Mouse (Mus musculus): ENCODE measurements at regions not wholly inside any gene's neighbourhood (a gene's known extent, or its start where the extent isn't known, plus 50 kb on each side); places are given as distances from the start of the nearest gene placed in this dataset.

DNA sequence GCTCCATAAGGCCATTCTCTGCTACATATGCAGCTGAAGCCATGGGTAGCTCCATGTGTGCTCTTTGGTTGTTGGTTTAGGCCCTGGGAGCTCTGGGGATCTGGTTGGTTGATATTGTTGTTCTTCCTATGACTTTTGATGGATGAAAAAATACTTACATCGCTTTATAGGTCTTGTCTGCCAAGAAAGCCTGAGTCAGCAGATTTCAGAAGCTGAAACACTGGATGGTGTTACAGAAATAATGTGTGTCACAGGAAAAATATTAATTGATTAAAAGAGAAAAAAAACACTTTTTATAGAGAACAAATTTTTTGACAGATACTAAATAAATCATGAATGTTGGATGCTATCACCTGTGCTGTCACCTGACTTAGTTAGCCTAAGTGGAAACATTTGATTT is 52.4 kb upstream of the Plxna2 start:
- H3K9me3 ChIP-seq, result no peaks in the 10 kb centered on the region
- H3K4me2 ChIP-seq, result no peak overlapping the region
- no peak for ATAC-seq (ENCODE audit: extremely low read depth, insufficient number of reproducible peaks, low FRiP score, low TSS enrichment)
- H3K4me1 ChIP-seq, result peaks cover 25% of the 10 kb centered on the region
- H3K27ac ChIP-seq (replicated peaks), result no peak overlapping the region
- H3K27me3 ChIP-seq (replicated peaks), result no peaks in the 10 kb centered on the region
- H3K36me3 ChIP-seq, result no peaks in the 10 kb centered on the region
- no peak overlapping the region for H3K4me3 ChIP-seq
- WGBS, result 82% methylated on average over 1 of the region's 1 CpGs
- H3K9ac ChIP-seq, result no peak overlapping the region

DNA sequence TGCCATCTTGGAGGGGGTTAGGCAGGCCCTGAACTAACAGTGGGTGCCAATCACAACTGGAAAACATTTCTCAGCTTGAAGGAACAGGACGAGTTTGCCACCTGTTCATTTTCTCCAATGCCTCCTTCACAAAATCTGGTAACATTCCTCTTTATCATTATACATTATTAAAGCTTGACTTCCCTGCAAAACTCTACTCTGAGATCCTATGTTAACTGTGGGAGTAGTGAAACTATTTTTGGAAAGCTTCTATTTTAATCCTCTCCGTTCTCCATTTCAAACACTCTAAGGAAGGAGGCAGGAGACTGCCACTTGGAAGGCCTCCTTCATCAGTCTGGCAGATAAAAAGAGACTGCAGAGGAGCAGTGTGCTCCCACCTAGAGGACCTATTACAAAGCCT is 54.1 kb upstream of the Plxna2 start:
- Histone ChIP-seq H3K27ac (replicated peaks) (no peak overlapping the region; the same call in 1 of the 2 replicates), H3K36me3 (no peaks in the 10 kb centered on the region), H3K27me3 (replicated peaks) (no peaks in the 10 kb centered on the region), H3K4me2 (no peak overlapping the region), H3K9me3 (no peaks in the 10 kb centered on the region), H3K9ac (no peak overlapping the region), H3K4me3 (no peak overlapping the region), H3K4me1 (peaks cover 25% of the 10 kb centered on the region)
- ATAC-seq (ENCODE audit: extremely low read depth, insufficient number of reproducible peaks, low FRiP score, low TSS enrichment), result no peak
- whole genome bisulfite sequencing, result 35% methylated on average over 2 of the region's 2 CpGs

DNA sequence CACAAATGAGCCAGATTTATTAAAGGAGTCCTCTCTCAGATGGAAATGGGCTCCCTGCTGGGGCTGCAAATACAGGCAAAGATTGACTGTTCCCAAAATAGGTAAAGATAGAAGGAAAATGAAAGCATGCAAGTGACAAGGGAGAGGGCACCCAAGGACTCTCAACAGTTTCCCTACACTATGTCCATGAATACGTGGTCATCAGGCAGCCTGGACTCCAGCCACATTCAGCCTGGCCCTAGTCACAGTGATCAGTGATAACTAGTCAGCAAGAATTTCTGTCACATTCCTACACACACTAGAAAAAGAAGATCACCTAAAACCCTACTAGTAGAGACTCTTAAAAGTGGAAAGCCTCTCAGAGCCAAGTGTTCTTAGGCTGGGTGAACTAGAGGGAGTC is 56.9 kb upstream of the Plxna2 start:
- no peak for ATAC-seq (ENCODE audit: extremely low read depth, insufficient number of reproducible peaks, low FRiP score, low TSS enrichment)
- Histone ChIP-seq H3K4me1 (peaks cover 25% of the 10 kb centered on the region), H3K27ac (replicated peaks) (no peak overlapping the region), H3K36me3 (no peaks in the 10 kb centered on the region), H3K9me3 (no peaks in the 10 kb centered on the region), H3K9ac (no peak overlapping the region), H3K4me2 (no peak overlapping the region), H3K4me3 (no peak overlapping the region), H3K27me3 (replicated peaks) (no peaks in the 10 kb centered on the region)
- 37% methylated on average over 1 of the region's 1 CpGs for WGBS

DNA sequence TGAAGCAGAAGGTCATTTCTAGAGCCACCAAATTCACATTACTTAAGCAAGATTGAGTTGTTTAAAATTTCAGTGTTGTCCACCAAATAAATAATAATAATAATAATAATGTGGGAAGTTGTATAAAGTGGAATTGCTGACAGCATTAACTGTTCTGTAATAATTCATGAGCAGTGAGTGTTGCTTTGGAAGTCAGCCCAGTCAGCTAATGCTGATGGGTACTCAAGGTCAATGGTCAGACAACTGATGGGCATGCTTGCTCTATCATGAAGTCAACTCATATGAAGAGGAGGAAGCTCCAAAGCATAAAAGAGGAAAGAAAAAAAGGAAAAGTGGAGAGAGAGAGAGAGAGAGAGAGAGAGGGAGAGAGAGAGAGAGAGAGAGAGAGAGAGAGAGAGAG is 69.4 kb upstream of the Plxna2 start:
- Histone ChIP-seq H3K9ac (no peak overlapping the region), H3K9me3 (no peaks in the 10 kb centered on the region), H3K27ac (replicated peaks) (no peak overlapping the region), H3K27me3 (replicated peaks) (no peaks in the 10 kb centered on the region), H3K4me2 (no peak overlapping the region), H3K36me3 (no peaks in the 10 kb centered on the region), H3K4me3 (no peak overlapping the region), H3K4me1 (no peaks in the 10 kb centered on the region)
- ATAC-seq (ENCODE audit: extremely low read depth, insufficient number of reproducible peaks, low FRiP score, low TSS enrichment), result no peak

DNA sequence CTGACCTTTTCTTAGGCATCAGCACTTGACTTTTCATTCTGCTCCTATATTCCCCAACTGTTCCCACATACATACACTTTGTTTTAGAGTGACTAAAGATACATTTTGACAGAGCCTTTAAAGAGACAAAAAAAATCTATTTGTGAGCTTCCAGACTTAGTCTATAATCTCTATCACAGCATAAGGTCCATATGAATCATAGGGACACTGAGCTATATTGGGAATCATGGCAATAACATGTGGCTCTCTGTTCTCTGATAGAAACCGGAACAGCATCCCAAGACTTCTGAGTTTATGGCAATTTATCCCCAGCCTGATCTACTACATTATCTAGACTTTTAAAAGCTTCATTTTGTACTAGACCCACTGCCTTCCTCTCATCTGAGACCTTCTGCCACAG is 69.8 kb upstream of the Plxna2 start:
- H3K9me3 ChIP-seq, result no peaks in the 10 kb centered on the region
- H3K9ac ChIP-seq, result no peak overlapping the region
- H3K27me3 ChIP-seq (replicated peaks), result no peaks in the 10 kb centered on the region
- no peak overlapping the region for H3K4me2 ChIP-seq
- WGBS, result 85% methylated on average over 1 of the region's 1 CpGs
- H3K27ac ChIP-seq (replicated peaks), result no peak overlapping the region
- H3K4me1 ChIP-seq, result no peaks in the 10 kb centered on the region
- ATAC-seq (ENCODE audit: extremely low read depth, insufficient number of reproducible peaks, low FRiP score, low TSS enrichment), result no peak
- H3K36me3 ChIP-seq, result no peaks in the 10 kb centered on the region
- no peak overlapping the region for H3K4me3 ChIP-seq

DNA sequence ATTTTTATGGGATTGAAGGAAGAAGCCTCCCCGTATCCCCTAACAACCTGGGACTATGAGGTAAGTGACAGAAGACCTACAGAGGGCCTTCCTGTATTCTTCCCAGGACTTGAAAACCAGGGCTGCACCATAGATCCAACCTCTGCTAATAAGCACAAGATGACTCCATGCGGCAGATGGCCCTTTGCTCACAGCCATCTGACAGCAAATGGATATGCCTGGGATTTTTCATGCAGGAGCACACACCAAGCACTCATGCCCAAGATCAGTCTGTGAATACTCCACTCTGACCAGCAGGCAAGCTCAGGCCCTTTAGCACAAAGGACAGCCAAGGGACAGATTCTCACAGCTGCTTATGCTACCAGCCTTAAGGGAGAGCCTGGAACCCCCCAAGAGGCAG is 77.1 kb upstream of the Plxna2 start:
- no peak overlapping the region for H3K9ac ChIP-seq
- H3K4me3 ChIP-seq, result no peak overlapping the region
- H3K36me3 ChIP-seq, result no peaks in the 10 kb centered on the region
- H3K27ac ChIP-seq (replicated peaks), result no peak overlapping the region
- no peak overlapping the region for H3K4me2 ChIP-seq
- no peak for ATAC-seq (ENCODE audit: extremely low read depth, insufficient number of reproducible peaks, low FRiP score, low TSS enrichment)
- H3K27me3 ChIP-seq (replicated peaks), result no peaks in the 10 kb centered on the region
- H3K9me3 ChIP-seq, result no peaks in the 10 kb centered on the region
- 88% methylated on average over 2 of the region's 2 CpGs for WGBS
- H3K4me1 ChIP-seq, result no peaks in the 10 kb centered on the region

DNA sequence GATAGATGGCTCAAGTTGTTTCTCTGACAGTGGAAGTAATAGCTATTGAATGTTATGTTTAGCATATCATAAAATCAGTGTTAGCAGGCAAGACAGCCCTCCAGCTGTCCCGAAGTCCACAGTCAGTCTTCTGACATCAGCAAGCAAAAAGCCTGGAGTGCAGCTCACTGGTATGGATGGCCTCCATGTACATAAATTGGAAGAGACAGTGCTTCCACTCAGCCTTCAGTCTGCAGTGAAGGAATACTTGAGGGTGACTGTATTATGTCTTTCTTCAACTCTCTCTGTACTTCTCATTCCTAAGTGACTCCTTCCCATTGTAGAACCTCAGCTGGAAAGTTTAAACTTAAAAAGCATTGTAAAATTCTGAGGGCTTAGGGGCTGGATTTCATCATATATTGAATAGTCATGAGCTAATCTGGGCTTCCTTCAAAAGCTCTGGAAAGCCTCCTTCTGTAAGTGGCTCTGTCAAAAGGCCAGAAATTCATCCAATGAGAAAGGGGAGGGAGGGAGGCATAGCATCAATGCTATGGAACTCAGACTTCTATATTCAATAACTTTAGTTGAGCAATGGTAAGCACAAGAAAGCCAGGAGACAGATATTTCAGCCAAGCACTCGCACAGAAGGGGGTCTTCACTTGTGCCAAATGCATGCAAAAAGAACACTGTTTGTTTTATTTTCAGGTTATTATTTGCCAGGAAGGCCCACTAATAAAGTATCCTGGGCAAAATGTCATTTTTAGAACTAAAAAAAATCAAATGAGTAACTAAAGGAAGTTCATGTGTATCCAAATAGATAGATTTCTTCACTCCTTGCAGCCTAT is 90.5 kb upstream of the Plxna2 start:
- 59% methylated on average over 2 of the region's 2 CpGs for WGBS
- no peaks in the 10 kb centered on the region for H3K36me3 ChIP-seq
- no peak for ATAC-seq (ENCODE audit: extremely low read depth, insufficient number of reproducible peaks, low FRiP score, low TSS enrichment)

DNA sequence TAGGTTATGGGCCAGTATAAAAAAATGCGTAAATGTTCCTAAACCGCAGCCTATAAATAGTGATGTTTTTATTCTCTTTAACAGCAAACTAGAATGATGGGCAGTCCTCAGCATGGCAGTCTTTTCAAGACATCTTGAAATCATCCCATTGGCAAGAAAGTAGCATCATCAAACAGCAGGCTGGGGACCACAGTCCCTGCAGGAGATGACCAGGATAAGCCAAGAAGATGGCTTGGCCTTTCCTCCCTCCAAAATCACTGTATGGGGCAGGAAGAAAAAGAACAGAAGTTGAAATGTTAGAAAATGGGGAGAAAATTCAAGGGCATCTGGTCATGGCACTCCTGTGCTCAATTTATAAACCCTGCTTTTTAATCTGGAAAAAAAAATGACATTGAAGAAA is 93.0 kb upstream of the Plxna2 start:
- 94% methylated on average over 2 of the region's 2 CpGs for whole genome bisulfite sequencing
- no peak for ATAC-seq (ENCODE audit: extremely low read depth, insufficient number of reproducible peaks, low FRiP score, low TSS enrichment)

More for the DNA sequence above, 90.5 kb upstream of the Plxna2 start:
- no peaks in the 10 kb centered on the region for H3K9me3 ChIP-seq
- no peak overlapping the region for H3K9ac ChIP-seq
- H3K27ac ChIP-seq (replicated peaks), result no peak overlapping the region
- no peak overlapping the region for H3K4me3 ChIP-seq
- no peak overlapping the region for H3K4me2 ChIP-seq
- H3K4me1 ChIP-seq, result no peaks in the 10 kb centered on the region
- no peaks in the 10 kb centered on the region for H3K27me3 ChIP-seq (replicated peaks)

DNA sequence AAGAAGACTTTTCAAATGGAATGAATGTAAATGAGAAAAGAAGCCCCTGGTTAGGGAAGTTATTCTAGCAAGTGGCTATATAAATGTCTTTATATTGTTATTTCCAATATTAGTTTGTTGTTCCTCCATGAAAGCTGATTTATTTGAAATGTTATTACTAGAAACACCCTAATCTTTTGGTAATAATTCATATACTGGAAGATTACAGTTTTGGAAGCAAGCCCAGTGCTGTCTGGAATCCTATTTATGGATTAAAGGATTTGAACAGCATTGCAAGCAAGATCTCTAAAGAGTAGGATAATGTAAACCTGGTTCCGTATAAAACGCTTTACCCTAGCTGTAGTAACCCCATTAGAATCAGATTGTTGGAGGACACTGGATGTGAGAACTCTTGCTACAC is 96.8 kb upstream of the Plxna2 start:
- no peak for ATAC-seq (ENCODE audit: extremely low read depth, insufficient number of reproducible peaks, low FRiP score, low TSS enrichment)
- H3K9ac ChIP-seq, result no peak overlapping the region
- no peaks in the 10 kb centered on the region for H3K27me3 ChIP-seq (replicated peaks)
- H3K4me2 ChIP-seq, result no peak overlapping the region
- H3K4me3 ChIP-seq, result no peak overlapping the region
- H3K27ac ChIP-seq (replicated peaks), result no peak overlapping the region
- H3K9me3 ChIP-seq, result no peaks in the 10 kb centered on the region
- 53% methylated on average over 2 of the region's 2 CpGs for WGBS
- no peaks in the 10 kb centered on the region for H3K36me3 ChIP-seq
- H3K4me1 ChIP-seq, result peaks cover 13% of the 10 kb centered on the region

More for the DNA sequence above, 93.0 kb upstream of the Plxna2 start:
- Histone ChIP-seq H3K27me3 (replicated peaks) (no peaks in the 10 kb centered on the region), H3K4me2 (no peak overlapping the region), H3K4me3 (no peak overlapping the region), H3K4me1 (peaks cover 13% of the 10 kb centered on the region), H3K36me3 (no peaks in the 10 kb centered on the region), H3K9me3 (no peaks in the 10 kb centered on the region), H3K9ac (no peak overlapping the region), H3K27ac (replicated peaks) (no peak overlapping the region)

DNA sequence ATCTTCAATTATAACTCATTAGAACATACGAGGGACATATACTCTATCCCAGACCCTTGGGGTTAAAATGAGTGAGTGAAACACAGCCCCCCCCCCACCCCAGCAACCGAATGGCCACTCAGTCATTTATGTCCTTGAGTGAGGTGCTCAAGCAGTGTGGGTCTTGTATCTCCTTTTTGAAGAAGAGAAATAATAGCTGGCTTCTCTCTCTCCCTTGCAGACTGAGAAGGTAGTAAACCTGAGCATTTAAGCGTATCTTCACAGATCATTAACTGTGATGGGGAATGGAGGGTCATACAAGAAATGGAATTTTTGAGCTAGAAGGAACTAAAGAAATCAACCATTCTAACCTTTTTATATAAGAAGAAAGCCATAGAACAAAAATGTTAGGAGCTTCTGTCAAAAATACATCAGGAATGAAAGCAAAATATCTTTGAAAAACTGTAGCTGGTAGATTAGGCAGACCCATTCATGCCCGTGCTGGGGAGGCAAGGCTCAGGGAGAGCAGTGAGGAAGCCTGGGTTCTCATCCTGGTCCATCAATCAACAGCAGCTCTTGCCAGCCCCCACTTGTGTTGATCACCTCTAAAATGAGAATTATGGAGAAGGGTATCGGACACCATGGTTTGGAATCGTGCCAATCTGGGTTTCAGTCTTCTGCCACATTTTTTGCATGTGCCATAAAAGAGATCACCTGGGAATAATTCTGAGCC is 98.4 kb upstream of the Plxna2 start:
- no peak overlapping the region for H3K4me3 ChIP-seq
- H3K9ac ChIP-seq, result no peak overlapping the region
- 76% methylated on average over 6 of the region's 6 CpGs for WGBS
- H3K4me2 ChIP-seq, result no peak overlapping the region
- no peak for ATAC-seq (ENCODE audit: extremely low read depth, insufficient number of reproducible peaks, low FRiP score, low TSS enrichment)
- no peaks in the 10 kb centered on the region for H3K27me3 ChIP-seq (replicated peaks)
- H3K36me3 ChIP-seq, result no peaks in the 10 kb centered on the region
- H3K4me1 ChIP-seq, result peaks cover 13% of the 10 kb centered on the region
- no peak overlapping the region for H3K27ac ChIP-seq (replicated peaks)
- no peaks in the 10 kb centered on the region for H3K9me3 ChIP-seq

DNA sequence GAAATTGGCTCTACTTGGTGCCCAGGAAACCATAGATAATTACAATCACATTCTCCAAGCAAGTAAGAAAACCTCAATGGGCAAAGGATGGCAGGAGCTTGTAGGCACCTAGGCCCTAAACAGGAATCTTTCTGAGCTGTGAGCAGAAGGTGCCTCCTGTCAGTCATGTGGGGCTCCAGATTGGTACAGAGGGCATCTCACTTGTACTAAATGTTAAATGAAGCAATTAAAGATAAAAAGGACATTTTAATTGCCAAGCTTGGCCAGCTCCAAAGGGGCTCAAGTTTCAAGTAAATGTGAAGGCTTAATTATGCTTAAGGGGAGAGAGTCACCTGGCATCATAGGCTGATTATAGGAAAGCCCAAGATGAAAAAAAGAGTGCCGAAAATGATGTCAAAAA is 101.9 kb upstream of the Plxna2 start:
- no peak for ATAC-seq (ENCODE audit: extremely low read depth, insufficient number of reproducible peaks, low FRiP score, low TSS enrichment)
- H3K9me3 ChIP-seq, result peaks cover 8% of the 10 kb centered on the region; the same call in 1 of the 2 replicates
- no peak overlapping the region for H3K4me3 ChIP-seq
- no peaks in the 10 kb centered on the region for H3K36me3 ChIP-seq
- WGBS, result 70% methylated on average over 1 of the region's 1 CpGs
- no peaks in the 10 kb centered on the region for H3K27me3 ChIP-seq (replicated peaks)
- no peak overlapping the region for H3K9ac ChIP-seq
- H3K4me1 ChIP-seq, result peaks cover 8% of the 10 kb centered on the region; the same call in 1 of the 2 replicates
- H3K27ac ChIP-seq (replicated peaks), result no peak overlapping the region
- H3K4me2 ChIP-seq, result no peak overlapping the region

DNA sequence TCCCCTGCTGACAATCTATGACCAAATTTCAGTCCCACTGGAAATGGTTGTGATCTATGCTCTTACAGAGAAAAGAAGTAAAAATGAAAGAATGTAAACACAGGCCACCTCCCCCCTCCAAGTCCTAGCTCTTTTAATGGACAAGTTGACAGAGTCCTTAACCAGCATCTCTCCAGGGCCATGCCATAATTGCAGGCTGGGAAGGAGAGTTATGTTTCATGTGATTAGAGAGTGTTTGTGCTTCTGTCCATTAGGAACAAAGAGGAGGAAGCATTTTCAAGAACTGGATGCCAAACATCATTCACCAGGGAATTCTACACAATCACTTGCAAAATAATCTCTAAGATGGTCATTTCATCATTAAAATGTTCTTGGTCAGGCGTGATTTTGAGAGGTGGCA is 109.7 kb upstream of the Plxna2 start:
- no peak for ATAC-seq (ENCODE audit: extremely low read depth, insufficient number of reproducible peaks, low FRiP score, low TSS enrichment)
- Histone ChIP-seq H3K9ac (no peak overlapping the region), H3K4me1 (0 out of 2 replicates have a peak, but pooled peaks cover 3% of the 10 kb centered on the region), H3K27ac (replicated peaks) (no peak overlapping the region), H3K4me2 (no peak overlapping the region), H3K36me3 (no peaks in the 10 kb centered on the region), H3K4me3 (no peak overlapping the region), H3K9me3 (peaks cover 8% of the 10 kb centered on the region; the same call in 1 of the 2 replicates), H3K27me3 (replicated peaks) (no peaks in the 10 kb centered on the region)
- WGBS, result 58% methylated on average over 1 of the region's 1 CpGs

Data from heart, embryonic 13.5 days (tissue).